ENCODE assay signal across 24 mouse cellular contexts in genomic region chr6:56306066-56306465, GRCm38 (mm10).
"Had no signal": no experiment of that assay in that cellular context is flagged by ENCODE, and none has a peak within 500 bp of the region (broad histone marks: within the 10 kb centered on the region; RNA-seq: fewer than 3 reads in every experiment).

No protein-coding gene starts in this region.

- H3K4me3 ChIP-seq: heart, embryonic 10.5 days; heart, embryonic 12.5 days; hindbrain, embryonic 13.5 days; hindbrain, embryonic 15.5 days; kidney, embryonic 15.5 days; layer of hippocampus, adult 2 months; left cerebral cortex, adult 2 months; limb, embryonic 13.5 days; liver, embryonic 13.5 days had no signal

- H3K27me3 ChIP-seq: heart, embryonic 12.5 days; hindbrain, embryonic 13.5 days; hindbrain, embryonic 15.5 days; kidney, embryonic 15.5 days; limb, embryonic 13.5 days; liver, embryonic 13.5 days had no signal

- DNase-seq: gastrocnemius, postnatal 14 days; gastrocnemius, postnatal 36 days; heart, adult 18-20 months; heart, postnatal 14 days; heart, postnatal 36 days; kidney, adult 11 months; kidney, adult 2 months; kidney, adult 9 months; kidney, postnatal 25 days; kidney, postnatal 4 days; liver; liver, embryonic 13.5 days had no signal

- H3K9me3 ChIP-seq: heart, embryonic 10.5 days; heart, embryonic 12.5 days; hindbrain, embryonic 13.5 days; hindbrain, embryonic 15.5 days; kidney, embryonic 15.5 days; limb, embryonic 13.5 days; liver, embryonic 13.5 days had no signal

- H3K27ac ChIP-seq: heart, embryonic 10.5 days; hindbrain, embryonic 13.5 days; hindbrain, embryonic 15.5 days; hindbrain, postnatal 0 days; kidney, embryonic 15.5 days; kidney, postnatal 0 days; layer of hippocampus, adult 2 months; left cerebral cortex, adult 2 months; limb, embryonic 13.5 days; liver, embryonic 13.5 days had no signal

- H3K9ac ChIP-seq: heart, embryonic 12.5 days; hindbrain, embryonic 13.5 days; hindbrain, embryonic 15.5 days; kidney, embryonic 15.5 days; limb, embryonic 13.5 days; liver, embryonic 13.5 days had no signal

- H3K36me3 ChIP-seq: heart, embryonic 10.5 days; heart, embryonic 12.5 days; hindbrain, embryonic 13.5 days; hindbrain, embryonic 15.5 days; kidney, embryonic 15.5 days; limb, embryonic 13.5 days; liver, embryonic 13.5 days had no signal

- H3K4me2 ChIP-seq: heart, embryonic 12.5 days; hindbrain, embryonic 13.5 days; hindbrain, embryonic 15.5 days; kidney, embryonic 15.5 days; limb, embryonic 13.5 days; liver, embryonic 11.5 days; liver, embryonic 13.5 days had no signal

- ATAC-seq: hindbrain, postnatal 0 days; intestine, embryonic 16.5 days had no signal

- H3K4me1 ChIP-seq: heart, embryonic 10.5 days; heart, embryonic 12.5 days; hindbrain, embryonic 13.5 days; hindbrain, embryonic 15.5 days; kidney, embryonic 15.5 days; limb, embryonic 13.5 days; liver, embryonic 13.5 days had no signal
